Mouse (Mus musculus): ENCODE measurements around the gene Sept4.

- TF ChIP-seq CTCF (IDR thresholded peaks at IDR 0.05; ENCODE audit: borderline replicate concordance, insufficient read depth, low read depth, low read length) (no peak), POLR2A (IDR thresholded peaks at IDR 0.05; ENCODE audit: borderline replicate concordance, insufficient read depth, low read length) (no peak)
Observed at GRCm38 (mm10) chr11:87602234-87602633, 33.5 kb downstream of the Sept4 start.
